Mouse (Mus musculus): ENCODE measurements at regions not wholly inside any gene's neighbourhood (a gene's known extent, or its start where the extent isn't known, plus 50 kb on each side); places are given as distances from the start of the nearest gene placed in this dataset.

GRCm38 (mm10) chr13:40472683-40473082, 111.4 kb upstream of the Ofcc1 start:
- DNase-seq = no peak

DNA sequence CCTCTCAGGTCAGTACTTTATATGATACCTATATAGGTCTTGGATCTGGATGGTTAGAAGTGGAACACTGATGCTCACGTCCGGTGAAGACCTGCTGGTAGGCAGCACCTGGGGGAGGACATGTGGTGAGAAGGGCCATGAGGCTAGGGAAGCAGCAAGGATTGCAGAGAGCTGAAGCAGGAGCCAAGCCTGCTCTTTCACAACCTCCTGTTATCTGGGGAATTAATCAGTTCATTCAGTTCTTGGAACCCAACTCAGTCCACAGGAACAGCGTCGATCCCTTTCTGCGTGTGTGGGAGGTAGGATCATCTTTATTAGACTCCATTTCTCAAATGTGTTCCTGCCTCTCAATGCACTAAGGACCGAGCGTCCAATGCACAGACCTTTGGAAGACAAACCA, 107.9 kb upstream of the Ofcc1 start:
- no peak for DNase-seq

- DNase-seq = no peak
Measured at GRCm38 (mm10) chr13:40453360-40453759, 92.1 kb upstream of the Ofcc1 start.

DNA sequence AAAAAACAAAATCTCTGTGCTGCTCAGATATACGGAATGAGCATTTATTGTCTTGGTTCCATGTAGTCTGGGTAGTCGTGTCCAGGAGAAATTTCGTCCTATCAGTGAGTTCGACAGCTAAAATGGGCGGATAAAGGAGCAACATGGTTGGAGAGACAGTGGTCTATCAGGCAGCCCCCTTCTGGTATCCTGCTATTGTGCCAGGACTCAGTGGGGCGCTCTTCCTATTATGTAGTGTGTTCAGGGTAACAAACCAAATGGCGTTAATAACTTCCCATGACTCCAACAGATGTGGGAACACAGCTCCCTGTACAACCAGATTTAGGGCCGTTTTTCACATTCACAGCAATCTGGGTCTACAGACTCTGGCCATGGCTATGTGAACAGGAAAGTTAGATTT, 68.6 kb upstream of the Ofcc1 start:
- no peak for DNase-seq

DNA sequence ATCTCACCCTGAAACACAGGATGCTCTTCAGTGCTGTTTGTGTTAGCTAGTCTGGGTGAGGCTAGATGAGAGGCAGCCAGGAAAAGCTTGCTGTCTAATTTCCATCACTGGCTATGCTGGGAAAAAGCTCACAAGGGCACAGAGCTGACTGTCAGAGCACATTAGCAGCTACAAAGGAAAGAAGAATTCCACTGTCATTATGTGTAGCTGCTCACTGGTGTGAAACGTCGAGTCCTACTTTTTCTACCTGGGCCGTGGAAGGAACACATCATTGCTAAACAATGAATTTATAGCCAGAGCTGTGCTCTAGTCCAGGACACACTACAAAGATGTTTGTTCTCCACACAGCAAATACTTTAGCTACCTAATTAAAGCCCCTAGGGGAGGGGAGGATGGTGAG, 61.8 kb upstream of the Ofcc1 start:
- DNase-seq = no peak

- no peak for DNase-seq
Measured at GRCm38 (mm10) chr13:40417856-40418255, 56.6 kb upstream of the Ofcc1 start.

DNA sequence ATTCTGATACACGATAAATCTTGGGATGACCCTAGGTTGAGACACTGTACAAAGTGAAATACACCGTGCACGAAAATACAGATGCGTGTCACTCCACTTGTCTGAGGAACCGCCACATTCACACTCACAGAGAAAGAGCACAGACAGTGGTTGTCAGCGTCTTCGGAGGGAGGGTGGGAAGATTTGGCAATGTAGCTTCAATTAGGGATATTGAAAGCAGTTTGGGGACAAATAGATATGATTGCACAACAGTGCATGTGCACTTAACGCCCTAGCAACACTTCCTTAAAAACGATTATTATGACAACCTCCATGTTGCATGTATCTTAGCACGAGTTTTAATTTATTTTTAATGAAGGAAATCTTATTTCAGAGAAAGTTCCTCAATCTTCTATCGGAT, 51.8 kb upstream of the Ofcc1 start:
- DNase-seq = no peak
